Mouse (Mus musculus): ENCODE measurements around the gene Mpig6b. TPM values are rescaled to one million over a fixed set of nuclear protein-coding genes. Genes with fewer than 3 reads are reported as not detected.

Gene Mpig6b
- total RNA-seq, 1 experiment from 2014 or later = 0.24 TPM

DNA sequence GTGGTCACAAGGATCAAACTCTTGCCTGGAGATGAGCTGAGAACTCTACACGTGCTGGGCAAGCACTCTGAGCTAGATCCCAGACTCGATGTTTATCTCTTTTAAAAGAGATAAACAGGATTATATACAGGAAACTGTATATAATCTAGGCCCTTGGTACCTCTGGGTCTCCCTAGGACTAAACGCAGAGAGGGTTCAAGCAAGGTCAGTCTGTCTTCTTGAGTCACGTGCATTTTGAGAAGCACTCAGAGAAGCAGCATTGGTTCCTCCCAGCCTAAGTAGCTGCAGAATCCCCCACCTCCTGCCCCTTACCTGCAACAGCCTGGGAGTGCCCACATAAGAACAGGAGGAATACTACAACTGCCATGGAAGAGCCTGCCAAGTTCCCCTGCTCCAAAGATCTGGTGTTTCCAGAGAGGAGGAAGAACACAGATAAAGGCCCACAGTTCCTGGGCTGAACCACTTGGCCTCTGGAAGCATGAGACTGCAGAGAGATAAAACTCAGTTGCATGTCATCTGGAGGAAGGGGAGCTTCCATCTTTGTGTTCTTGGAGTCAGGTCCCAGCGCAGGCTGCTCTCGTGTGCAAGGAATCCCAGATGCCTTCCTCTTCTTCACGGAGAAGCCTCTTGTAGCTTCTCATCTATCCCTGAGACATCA lies 19.4 kb upstream of the Mpig6b start, which contains the start of gene Ly6g6f:
TSS of gene Ly6g6f (minus strand) at position 403 of the 658 bp plus-strand sequence.
- no peak for DNase-seq

DNA sequence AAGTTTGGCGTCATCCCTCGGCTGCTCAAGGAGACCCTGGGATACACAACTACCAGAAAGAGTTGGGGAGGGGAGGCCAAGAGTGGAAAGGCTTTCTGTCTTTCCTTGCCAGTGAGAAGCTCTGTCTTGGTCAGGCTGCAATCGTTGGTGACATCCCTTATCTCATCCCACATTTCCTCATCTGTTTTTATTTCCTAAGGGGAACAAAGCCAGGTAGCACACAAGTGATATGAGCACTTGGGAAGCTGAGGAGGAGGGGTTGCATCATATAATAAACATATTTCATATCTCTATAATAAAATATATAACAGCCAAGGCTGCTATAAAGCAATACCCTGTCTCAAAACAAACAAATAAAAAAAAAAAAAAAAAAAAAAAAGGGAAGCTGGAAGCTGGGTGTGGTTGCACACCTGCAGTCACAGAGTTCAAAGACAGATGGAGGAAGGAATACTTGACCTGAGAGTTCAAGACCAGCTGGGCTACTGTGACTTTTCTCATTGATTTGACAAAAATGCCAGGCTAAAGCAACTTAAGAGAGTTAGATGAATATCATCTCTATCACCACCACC lies 18.0 kb upstream of the Mpig6b start:
- DNase-seq = no peak

DNA sequence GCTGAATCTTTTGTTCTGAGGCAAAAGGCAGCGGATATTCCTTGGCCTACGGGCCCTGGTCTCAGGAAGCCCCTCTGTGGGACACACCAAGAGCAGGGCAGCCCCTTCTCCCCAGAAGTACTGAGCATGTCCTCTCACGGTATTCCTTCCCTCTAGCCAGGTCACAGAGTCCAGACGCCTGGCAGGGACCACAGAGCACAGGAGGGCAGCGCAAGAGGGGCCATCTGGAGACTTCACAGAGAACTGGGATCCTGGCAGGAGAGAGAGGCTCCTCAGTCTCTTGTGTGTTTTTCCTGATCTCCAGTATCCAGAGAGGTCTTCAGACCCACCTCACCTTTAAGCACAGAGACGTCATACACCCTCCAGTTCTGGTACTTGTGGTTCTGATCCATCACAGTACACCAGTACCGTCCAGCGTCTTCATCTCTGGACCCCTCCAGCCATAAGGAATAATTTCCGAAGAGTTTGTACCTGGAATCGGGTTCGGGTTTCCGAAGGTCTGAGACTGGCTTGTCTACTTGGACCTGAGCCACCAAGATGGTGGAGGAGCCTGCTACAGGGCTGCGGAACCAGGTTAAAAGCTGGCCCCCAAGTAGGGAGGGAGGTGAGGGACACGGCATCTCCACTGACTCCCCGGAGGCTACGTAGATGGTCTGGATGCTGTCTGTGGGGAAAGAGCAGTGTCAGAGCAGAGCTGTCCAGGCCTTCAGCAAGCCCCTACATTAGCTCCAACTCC lies 17.0 kb upstream of the Mpig6b start:
- DNase-seq = no peak

DNA sequence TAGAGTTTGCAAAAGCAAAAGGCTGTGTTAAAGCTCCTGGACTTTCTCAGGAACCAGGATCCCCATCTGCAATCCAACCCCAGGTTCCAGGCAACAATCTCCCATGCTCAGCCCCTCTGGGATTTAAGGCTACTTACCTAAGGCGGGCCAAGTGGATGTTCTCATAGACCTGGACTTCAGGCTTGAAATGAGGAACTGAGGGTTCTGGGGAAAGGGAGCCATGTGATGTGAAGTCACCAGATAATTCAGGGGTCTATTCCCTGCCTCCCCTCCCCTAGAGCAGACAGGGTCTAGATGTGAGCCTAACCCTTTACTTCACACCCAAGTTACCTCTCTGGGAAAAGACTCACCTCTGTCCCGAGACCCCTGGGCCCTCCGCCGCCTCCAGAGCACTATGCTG lies 14.7 kb upstream of the Mpig6b start:
- DNase-seq = no peak

DNA sequence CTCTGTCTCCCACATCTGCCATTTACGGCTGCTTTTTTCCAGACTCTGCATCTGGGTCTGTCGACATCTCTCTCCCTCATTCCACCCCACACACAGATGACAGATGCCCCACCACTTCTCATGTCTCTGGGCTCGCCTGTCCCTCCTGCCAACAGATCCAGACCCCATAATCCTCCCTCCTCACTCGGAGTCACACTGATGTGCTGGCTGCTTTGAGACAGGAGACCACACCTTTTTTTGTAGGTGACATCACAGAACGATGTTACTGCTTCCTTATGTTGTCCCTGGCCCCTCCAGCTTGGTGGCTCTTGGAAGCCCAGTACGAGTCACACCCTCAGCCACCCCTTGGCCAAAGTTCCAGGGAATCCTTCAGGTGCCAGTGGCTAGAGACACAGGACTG lies 14.3 kb upstream of the Mpig6b start:
- DNase-seq = no peak

DNA sequence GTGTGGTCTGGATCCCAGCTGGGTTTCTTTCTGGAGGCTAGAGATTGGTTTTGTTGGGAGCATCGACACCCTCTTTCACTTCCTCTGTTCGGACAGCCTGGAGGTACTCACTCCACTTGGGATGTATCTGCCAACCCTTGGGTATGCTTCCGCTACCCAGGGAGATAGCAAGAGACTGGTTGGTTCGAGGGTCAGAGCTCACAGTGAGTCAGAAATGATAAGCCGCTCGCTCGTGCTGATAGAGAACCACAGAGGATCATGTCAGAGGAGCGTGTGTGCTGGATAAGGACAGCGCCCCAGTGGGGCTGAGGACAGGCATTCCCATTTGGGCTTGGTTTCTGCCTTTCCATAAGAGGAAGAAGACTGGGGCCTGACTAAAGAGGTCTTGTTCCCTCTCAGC lies 13.8 kb upstream of the Mpig6b start:
- no peak for DNase-seq

DNA sequence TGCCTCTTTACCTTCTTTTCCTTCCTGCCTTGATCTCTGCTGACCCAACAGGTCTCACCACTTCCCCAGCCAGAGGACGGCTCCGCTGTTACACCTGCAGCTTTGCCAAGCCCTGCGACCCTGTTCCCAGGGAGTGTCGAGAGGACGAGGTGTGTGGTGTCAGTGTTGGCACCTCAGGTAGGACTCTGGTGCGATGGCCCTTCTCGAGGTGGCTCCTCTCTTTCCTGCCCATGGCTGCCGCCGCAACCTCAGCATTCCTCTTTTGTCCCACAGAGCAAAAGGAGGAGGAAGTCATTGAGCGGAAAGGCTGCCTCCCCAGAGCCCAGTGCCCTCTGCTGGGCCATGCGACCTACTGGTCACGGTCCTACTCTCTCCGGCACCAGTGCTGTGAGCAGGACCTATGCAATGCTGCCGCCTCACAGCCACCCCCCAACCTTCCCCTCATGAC lies 11.8 kb upstream of the Mpig6b start, which contains the start of gene Ly6g6d:
TSS of gene Ly6g6d (minus strand) at position 280 of the 448 bp plus-strand sequence.
- DNase-seq = peak; percentile 31

DNA sequence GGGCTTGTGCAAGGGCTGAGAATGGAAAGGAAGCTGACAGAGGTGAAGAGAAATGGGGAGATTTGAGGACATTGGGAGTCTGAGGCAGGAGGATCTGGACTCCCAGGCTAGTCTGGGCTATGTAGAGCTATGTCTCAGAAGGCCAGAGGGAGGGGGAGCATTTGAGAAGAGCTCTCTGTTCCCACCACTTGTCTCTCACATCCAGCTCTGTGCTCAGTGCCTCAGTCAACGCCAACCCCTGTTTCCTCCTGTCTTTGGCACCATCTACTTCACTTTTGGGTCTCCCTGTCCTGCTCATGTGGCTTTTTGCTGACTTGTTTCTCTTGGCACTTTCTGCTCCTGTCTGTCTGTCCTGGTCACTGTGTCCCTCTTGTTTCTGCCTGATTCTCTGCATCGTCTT lies 11.3 kb upstream of the Mpig6b start:
- no peak for DNase-seq

DNA sequence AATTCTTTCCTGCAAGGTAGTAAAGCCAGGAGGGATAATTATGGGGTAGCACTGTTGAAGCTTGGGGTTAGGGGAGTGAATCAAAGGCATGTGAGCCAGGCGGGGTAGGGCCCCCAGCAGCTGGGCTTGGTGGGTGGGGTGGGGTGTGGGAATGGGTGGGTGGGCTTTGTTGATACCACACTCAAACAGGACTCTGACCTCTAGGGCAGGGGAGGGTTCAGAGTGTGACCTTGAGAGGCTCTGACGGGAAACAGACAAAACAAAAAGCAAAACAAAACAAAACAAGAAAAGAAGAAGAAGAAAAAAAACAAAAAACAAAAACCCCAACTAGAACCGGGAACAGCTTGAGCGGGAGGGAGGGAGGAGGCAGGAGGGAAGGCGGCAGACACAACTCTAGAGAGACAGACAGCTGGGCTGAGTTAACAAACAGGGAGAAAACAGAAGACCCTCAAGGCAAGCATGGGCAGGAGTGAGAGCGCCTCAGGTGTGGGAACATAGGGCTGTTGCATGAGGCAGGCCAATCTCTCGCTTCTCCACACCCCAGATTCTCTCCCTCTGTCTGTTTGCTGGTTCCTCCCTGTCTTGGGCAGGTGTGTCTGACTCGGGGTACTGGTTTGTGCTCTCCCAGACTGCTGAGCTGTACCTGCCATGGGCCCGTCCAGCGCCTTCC lies 10.7 kb upstream of the Mpig6b start, which contains the start of gene Ly6g6e:
TSS of gene Ly6g6e (plus strand) at position 396 of the 670 bp plus-strand sequence.
- DNase-seq = no peak

DNA sequence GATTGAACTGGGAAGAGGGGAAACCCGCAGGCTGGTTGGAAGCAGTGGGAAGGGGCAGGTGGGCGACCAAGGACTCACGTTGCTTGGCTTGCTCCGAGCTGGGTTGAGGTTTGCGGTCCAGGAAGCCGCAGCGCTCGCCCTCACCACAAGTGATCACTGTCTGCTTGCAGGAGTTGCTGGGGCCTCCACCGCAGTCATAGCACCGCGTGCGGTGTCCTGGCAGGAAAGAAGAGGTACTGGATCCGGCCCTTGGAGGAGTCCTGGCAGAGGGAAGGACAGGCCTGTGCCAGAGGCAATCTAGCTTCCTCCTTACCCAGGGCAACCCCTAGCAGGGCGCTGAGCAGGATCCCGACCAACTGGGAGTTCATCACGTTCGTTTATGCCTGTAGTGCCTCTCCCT lies 8.1 kb upstream of the Mpig6b start:
- DNase-seq = no peak

DNA sequence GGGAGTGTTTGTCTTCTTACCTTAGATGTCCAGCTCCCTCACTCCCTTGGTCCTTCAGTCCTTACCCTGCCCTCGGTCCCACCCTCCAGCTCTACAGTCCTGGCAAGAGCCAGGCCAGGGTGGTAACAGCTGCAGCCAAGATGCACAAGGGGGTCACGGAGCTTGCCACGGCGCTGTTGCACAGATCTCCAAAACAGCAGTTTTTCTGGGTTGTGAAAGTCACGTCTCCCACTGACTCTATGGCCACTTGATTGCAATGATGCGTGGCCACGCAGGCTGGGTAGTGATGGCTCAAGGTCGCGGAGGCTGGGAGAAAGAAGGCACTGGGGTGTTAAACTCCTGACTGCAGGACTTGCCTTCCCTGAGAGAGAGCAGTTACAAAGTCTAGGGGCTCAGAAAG lies 5.5 kb upstream of the Mpig6b start:
- no peak for DNase-seq

DNA sequence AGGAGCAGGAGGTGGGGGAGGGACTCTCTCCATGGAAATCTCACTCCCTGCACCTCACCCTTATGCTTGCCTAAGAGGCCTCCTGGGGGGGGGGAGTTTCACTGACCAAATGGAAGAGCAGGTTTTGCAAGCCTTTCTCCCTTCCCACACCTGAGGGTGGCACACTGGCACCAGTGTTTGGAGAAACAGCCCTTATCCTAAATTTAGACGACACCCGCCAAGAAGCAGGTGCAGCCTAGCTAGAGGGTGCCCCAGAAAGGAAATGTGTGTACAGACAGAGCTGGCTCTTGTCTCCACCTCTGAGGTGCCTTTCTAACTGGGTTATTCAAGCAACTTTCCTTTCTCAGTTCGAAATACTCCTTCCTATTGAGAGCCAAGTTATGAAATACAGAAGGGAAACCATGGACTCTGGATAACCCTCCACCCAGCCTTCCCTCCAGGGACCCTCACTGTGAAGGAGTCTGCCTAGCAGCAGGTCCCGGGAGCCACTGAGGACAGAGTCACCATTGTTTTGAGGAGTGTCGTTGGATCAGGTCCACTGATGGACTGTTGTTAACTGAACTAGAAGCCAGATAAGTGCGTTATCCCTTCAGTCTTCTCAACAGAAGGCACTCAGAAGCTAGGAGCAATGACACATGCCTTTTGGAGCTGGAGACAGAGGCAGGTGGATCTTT lies 4.7 kb upstream of the Mpig6b start:
- no peak for DNase-seq

DNA sequence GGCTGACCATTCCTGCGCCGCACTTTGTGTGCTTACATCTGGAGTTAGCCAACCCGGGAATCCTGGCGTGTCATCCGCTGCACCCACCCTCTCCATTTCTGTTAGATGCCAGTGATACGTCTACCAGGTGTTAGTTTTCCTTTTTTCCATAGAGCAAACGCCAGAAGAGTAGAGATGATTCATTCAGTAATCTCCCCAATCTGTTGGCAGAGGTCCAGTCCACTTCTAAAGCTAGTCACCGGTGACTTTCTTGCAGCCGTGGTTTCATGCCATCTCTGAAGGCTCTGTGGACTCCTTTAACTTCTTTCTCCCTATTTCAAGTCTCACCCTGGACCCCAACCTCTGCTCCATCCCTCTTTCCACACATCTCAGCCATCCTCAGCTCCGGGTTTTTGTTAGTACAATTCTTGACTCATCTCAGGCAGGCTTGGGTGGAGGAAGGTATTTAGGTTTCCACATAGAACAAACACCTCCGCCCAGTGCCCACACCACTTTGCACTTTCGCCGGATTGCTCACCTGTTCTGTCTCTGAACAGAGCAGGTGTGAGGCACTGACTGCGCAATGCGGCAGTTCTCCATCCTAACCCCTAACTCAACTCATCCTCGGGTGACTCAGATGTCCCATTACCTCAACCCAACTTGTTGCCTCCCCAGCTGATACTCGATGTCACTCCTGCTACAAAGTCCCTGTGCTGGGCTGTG lies 2.4 kb upstream of the Mpig6b start:
- DNase-seq = no peak

DNA sequence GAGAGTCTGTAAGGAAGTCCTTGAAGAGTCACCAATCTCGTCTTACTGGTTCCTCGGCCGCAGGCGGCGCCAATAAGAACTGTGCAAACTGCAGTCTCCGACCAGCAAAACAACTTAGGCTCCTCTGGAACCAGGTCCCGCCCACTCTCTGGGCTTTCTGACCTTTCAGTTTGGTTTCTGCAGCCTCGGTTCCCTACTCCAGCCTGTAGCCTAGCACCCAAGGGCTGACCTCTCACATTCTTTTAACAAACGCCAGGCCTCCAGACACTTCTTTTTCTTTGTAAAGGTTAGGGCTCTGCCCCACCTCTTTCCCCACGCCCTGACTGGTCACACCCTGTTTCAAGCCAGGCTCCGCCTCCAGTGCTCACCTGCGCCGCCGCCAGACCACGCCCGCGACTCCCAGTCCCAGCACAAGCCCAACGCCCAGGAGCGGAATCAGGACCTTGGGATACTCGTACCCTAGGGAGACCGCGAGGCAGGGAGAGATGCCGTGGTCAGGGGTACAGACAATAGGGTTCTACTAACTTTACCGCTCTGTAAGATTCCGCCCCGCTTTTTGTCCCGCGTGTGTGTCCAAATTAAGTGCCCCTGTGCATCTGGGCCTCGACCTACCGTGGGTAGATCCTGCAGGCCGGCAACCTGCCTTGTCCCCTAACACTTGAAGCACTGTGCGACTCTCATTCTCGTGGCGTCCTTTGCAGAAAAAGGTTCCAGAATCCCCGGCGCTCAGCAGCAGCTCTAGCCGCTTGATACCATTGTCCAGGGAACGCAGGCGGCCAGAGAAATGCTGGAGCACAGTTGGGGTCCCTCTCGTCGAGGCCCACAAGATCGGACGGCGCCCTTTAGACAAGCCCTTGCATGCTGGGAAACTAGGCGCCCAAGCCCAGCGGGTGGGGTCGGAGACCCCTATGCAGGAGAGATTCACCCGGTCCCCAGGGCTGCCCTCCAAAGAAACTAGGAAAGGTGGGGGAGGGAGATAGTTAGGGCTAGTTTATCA lies 735 bp downstream of the Mpig6b start, which contains the start of gene Ly6g6c:
TSS of gene Ly6g6c (plus strand) at position 438 of the 997 bp plus-strand sequence.
- no peak for DNase-seq

DNA sequence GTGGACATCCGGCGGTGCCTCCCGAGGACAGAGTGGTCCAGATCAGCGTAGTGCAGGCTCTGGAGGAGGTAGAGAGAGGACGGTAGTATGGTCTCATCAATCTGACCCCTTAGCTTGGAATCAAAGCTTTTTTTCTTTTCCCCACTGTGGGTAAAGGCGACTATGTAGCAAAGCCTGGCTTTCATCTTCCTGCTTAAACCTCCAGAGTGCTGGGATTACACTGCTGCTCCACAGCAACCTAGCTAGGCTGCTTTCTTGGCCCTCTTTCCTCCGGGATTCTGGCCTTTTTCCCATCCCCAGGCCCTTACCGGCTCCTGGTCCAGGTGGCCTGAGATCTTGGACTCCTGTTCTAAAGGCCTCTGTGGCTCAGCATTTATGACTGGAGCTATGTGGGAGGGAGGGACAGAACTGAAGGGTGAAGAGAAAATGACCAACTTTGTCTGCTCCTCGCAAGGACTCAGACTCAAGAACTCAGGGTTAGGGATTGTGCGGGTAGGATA lies 1.6 kb downstream of the Mpig6b start:
- DNase-seq = no peak

DNA sequence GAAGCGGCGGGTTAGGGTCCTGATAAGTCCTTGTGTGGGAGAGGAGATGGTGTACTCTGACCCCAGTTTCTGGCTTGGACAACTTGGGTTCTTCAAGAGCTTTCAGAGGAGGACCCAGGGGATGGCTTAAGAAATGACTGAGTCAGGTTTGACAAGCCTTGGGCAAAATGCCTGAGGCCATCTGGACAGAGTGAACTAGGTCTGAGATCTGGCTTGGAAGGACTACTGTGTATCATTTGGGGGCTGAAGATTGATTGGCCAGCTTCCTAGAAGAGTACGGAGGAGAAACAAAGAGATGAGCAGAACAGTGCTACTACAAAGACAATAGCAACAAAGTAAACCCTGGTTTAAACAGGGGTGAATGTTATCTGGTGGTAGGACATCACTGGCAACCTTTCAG lies 2.5 kb downstream of the Mpig6b start:
- DNase-seq = no peak

DNA sequence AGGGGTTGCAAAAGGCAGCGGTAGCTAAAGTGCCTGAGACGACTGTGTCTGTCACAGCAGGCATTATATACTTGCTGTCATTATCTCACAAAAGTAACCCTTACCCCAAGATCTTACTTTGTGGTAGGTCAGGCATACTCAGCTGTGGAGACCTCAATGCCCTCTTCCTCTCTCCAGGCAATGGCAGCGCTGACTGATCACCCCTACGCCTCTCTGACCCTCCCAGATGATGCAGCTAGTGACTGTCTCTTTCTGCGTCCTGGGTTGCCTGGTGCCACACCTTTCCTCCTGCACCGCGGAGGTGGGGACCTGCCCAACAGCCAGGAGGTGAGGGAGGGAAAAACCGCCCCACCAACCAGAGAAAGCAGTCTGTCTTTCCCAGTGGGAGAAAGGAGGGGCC lies 4.7 kb downstream of the Mpig6b start:
- no peak for DNase-seq

DNA sequence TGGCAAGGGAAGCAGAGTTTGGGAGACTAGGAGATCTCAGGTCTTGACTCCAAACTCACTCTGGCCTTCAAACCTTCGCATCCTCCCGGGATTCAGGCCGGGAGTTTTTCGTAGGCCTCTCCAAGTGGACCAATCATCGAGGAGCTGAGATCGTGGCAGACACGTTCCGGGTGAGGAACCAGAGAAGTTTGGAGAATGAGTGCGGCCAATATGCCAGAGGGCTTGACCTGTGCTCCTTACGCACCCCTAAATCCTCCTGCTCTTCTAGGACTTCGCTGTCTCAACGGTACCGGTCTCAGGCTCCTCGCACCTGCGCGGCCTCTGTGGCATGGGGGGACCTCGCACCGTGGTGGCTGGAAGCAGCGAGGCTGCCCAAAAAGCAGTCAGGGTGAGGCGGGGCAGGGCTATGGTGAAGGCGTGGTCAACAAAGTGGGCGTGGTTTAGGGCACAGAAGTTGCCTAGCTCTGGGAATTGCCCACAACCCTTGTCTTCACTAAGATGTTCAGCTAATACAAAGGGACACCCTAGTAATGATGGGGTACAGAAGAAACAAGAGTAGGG lies 5.2 kb downstream of the Mpig6b start:
- no peak for DNase-seq

DNA sequence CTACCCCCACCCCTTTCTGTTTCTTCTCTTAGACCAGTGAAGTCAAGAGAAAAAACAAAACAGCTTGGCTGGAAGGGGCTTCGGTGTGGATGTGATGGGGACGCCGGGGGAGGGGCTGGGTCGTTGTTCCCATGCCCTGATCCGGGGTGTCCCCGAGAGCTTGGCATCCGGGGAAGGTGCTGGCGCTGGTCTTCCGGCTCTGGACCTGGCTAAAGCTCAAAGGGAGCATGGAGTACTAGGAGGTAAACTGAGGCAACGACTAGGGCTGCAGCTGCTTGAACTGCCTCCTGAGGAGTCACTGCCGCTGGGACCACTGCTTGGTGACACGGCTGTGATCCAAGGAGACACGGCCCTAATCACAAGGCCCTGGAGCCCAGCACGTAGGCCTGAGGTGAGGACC lies 5.9 kb downstream of the Mpig6b start:
- DNase-seq = no peak

All from adrenal gland, postnatal 25 days (tissue).